Mouse (Mus musculus): Measurements from ENCODE around the gene 4930518I15Rik. TPM values are rescaled to one million over a fixed set of nuclear protein-coding genes. Genes with fewer than 3 reads are reported as not detected.
A peak's percentile ranks its signal among the peaks of the same experiment; 100 is the strongest.
"Not testable (repeated sequence)": the region's sequence is repeated elsewhere in the genome, so short reads cannot be mapped to it uniquely, and the experiment has no call there.

Gene 4930518I15Rik
- total RNA-seq, 2 experiments from 2014 or later = 1.3 to 2.7 TPM

DNA sequence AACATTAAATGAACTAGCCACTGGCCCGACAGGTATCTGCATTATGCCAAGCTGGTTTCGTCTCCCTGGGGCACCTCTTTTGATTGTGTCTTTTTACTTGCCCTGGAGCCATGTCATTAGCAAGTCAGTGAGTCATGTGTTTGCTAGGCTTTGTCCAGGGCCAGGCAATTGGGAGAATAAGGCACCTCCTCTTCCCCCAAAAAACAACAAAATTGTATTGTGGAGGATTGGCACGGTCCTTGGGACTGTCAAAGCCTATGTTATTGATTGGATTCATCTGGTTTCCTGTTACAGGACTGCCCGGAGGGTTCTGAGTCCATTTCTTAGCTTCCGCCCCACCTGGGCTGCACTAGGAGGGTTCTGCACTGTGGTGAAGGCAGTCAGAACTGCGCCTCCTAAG is 10.1 kb downstream of the 4930518I15Rik start:
- DNase-seq (ENCODE audit: low spot score in 2 of 2) = no peak

DNA sequence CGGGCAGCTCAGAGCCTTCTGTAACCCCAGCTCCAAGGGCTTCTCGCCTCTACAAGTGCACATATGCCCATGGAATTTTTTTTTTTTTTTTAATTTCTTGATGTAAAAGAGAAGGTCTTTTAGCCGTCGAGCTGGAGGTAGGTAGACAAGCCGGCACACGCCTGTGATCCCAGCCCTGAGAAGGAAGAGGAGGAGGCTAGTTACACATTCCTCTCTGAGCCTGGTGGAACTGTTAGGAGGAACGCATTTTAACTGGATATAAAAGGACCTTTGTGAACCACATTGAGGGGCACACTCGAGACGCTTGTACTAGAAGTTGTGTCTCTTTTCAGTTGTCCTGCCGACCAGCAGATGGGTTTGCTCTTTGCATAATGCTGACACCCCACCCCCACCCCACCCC is 13.0 kb downstream of the 4930518I15Rik start:
- no peak for DNase-seq (ENCODE audit: low spot score in 2 of 2)

DNA sequence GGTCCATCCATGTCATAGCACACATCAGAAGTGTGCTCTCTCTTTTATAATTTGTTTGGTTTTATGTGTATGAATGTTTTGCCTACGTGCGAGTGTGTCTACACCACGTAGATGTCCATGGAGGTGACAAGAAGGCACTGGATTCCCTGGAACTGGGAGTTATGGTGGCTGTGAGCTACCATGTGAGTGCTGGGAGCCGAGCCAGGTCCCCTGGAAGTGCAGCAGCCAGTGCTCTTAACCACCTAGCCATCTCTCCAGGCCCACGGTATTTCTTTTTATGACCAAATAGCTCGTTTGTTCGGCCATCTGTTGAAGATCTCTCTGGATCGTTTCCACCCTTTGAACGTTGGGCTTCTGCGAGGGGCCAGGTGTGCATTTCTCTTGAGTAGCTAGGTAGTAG is 14.4 kb downstream of the 4930518I15Rik start:
- no peak for DNase-seq (ENCODE audit: low spot score in 2 of 2)

DNA sequence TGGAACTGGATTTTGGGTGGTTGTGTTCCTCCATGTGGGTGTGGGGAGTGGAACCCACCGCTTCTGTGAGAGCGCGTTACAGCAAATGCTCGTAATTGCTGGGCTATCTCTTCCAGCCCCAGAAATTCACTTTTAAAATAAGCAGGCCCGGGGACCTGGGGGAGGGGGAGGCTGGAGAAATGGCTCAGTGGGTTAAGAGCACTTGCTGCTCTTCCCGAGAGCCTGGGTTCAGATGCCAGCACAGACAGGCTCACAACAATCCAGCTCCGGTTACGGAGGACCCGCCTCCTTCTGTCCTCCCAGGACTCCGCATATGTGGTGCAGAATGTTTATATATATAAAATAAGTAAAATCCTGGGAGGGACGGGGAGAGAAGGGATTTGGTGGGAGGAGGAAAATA is 15.0 kb downstream of the 4930518I15Rik start:
- DNase-seq (ENCODE audit: low spot score in 2 of 2) = no peak

DNA sequence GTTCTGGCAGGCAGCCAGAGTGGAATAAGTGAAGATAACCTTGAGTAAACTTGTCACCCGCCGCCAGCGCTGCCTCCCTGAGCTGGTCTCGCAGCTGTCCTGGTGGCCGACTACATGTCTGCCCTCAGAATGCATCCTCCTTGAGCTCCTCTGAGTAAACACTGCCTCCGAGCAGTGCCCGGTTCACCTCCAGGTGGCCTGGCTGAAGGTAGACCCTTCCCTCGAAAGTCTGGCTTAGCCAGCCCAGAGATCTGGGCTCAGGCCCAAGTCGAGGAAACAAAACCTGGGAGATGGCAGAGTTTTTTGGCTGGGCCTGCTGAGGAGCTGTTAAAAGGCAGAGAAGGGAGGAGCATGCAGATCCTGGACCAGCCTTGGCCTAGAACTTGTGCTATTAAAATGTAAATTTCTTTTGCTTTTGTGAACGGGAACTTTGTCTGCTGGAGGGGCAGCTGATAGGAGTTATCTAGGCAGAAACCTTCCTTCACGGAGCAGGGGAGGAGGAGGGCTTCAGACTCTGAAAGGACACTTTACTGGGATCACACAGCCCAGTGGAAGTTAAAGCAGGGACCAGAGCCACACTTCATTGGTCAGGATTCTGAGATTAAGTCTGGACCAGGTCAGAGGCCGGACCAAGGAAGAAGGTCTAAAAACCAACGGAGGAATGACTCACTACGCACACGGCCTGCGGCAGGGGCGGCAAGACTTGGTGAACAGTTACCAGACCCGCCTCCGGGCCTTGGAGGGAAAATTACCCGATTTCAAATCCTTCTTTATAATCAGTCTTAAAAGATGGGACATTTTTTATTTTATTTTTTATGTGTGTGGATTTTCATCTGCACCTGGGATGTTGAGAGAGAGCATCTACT is 15.7 kb downstream of the 4930518I15Rik start:
- DNase-seq (ENCODE audit: low spot score in 2 of 2) = peak in 1 of 2 experiments; percentile 56

DNA sequence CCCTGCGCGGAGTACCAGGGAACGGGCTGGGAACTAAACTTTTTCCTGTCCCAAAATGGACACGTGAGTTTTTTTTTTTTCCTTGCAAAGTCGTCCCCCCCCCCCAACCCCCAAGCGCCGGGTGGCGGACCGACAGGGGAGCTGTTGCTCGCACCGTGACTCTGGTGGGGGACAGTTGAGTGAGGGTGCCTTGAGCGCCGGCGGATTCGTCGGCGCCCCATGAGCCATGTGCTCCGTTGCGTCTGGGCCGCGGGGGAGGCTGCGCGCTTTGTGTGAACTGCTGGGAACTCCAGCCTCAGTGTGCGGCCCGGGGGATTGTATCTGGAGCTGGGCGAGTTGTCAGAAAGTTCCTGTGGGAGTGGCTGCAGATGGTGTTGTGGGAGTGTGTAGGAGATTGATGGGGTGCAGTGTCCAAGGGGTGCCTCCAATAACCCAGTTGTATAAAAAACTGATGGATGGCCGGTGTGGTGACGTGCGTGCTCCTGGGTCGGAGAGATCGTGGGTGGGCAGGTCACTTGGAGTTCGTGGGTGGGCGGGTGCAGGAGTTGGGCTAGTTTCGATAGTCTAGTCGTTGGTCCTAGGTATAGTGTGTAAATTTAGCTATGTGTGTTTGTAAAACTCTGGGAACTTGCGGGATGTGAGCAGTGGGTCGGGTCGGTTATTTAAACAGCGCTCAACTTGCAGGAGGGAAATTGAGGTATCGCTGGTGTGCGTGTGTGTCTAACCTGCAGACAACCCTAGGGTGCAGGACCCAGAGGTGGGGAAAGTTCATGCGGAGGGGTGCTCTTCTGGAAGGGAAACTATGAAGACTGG is 16.5 kb downstream of the 4930518I15Rik start:
- peak; percentile 47 to 68 for DNase-seq (ENCODE audit: low spot score in 2 of 2)

DNA sequence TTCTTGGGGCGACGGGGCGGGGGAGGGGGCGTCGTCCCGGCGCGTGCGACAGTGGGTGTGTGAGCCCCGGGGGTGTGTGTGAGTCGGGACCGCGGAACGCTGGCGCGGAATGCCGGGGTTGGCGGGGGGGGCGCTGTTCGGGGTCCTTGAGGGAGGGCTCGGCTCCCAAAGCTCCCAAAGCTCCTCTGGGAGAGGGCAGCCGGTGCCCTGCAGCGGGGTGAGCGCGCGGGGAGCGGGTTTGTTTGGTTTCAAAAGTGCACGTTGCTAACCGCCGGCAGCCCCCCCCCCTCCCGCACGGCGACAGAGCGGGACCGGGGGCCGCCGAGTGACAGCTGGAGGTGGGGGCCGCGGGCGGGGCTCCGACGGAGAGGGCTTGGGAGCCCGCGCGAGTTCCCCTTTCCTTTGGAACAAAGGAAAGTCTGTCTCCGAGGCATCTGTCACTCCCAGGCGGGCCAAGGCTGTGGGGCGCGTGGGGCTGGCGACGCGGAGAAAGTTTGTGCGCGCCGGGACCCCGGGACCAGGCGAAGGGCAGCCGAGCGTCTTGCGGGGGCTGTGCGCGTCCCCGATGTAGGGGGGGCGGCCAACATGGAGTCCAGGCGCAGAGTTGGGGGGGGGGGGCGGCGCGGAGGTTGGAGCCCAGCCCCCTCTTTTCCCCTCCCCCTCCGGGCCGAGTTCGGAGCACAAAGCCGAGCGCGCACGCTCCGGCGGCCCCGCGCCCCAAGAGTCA is 17.3 kb downstream of the 4930518I15Rik start:
- peak; percentile 49 to 50 for DNase-seq (ENCODE audit: low spot score in 2 of 2)

DNA sequence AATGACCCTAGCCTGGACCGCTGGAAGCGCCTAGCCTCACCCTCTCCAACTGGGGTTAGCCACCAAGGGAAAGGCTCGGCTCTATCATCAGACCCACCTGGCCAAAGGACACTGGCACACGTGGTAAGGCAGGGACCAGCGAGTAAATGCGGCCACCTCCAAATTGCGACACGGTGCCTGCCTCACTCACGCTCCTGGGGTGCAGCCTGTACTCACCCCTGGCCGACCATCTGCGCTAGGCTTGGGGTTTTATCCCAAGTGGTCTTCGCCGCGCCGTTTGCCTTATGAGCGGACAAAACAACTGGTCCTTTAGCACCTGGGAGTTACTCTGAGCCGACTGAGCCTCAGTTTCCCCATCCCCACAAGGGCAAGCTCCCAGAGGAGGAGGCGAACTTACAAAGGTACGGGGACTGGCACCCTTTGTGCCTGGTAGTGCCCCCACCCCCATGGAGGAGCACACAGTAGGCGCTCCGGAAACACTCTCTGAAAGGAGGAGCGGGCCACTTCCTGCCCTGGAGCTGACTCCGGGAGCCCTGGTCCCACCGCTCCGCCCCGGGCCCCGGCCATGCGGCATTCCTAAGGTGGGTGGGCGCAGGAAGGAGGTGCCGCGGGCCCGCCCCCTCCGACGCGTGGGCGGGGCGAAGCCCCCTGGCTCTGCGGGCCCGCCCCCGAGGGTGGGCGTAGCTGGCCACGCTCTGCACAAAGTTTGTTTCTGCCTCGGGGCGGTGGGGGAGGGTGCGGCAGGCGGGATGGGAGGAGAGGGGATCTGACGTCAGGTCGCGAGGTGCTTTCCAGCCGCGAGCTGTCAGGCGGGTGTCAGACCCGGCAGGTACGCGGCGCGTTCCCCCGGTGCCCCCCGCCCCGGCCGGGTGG is 18.2 kb downstream of the 4930518I15Rik start, which contains the start of gene Tgif2:
TSS of gene Tgif2 (plus strand) at position 689 of the 873 bp plus-strand sequence.
- DNase-seq (ENCODE audit: low spot score in 2 of 2) = peak; percentile 71 to 81

DNA sequence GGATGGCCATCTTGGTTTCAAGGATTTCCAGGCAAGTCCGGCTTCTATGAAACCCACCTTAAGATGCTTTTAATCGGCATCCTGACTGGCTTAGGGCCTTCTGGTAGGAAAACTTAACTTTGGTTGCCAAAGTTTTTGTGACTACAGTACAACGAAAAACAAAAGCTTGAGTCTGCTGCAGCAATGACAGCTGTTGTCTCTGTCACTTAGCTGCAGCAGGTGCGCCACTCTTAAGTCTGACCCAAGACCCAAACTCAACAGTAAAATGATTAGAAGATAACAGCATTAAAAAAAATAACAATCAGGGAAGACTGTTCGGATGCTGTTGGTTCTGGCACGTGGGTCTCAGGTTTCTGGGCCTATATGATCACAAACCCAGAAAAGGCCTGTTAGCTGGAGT is 18.9 kb downstream of the 4930518I15Rik start:
- DNase-seq (ENCODE audit: low spot score in 2 of 2) = no peak

DNA sequence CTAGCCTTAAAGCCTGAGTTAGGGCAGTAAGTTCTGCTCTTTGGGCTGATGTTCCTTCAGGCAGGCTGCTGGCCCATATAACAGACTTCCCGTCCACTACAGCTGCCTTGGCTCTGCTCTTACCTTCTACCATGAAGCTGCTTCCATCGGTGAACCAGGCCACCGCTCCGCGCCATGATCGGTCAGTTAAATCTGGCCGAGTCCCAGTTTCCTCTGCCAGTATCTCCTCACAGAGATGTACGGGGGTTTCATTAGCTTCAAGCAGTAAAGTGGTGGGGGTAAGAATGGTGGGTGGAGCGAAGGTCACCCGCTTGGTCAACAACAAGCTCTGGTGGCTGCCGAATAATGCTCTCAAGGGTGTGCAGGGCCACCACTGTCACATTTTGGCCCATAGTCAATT is 23.4 kb downstream of the 4930518I15Rik start:
- no peak for DNase-seq (ENCODE audit: low spot score in 2 of 2)

DNA sequence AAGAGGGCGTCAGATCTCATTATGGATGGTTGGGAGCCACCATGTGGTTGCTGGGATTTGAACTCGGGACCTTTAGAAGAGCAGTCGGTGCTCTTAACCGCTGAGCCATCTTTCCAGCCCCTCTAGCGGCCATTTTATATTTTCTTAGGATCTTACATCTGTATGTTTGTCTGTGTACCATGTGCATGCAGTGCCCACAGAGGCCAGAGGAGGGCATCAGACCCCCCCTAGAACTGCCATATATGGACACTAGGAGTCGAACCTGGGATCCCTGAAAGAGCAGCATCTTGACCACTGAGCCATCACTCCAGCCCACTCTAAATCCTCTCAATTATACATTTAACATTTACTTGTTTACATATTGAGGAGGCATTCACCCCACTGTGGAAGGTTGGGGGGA is 32.6 kb downstream of the 4930518I15Rik start:
- DNase-seq (ENCODE audit: low spot score in 2 of 2) = not testable (repeated sequence)

DNA sequence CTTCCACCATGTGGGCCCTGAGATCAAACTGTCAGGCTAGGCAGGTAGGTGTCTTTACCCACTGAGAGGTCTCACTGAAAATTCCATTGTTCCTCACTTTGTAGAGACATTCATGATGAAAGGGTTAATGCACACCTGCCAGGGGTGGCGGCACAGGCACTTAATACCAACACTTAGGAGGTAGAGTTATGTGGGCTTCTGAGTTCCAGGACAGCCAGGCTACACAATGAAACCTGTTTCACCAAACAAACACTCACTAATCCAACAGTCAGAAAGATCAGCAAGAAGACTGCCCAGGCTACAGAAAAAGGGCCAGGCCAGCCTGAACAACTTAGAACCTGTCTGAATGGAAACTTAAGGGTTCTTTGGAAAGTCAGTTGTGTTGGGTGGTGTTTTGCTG is 41.6 kb downstream of the 4930518I15Rik start:
- no peak for DNase-seq (ENCODE audit: low spot score in 2 of 2)

DNA sequence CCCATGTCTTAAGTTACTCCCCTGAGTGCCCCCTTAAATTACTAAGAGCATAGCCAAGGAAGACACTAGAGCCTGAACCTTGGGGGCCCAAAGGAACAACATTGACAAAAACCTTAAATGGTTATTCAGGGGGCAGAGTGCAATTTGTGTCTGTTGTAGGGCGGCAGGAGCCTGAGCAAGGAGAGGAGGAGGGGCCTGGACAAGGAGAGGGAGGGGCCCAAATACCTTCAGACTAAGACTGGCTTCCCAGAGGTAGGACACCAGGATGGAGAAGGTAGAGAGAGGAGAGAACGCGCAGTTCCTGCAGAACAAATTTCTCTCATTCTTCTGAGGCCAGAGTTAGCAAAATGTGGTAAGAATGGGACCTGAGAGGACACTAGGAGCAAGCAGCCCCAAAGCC is 42.3 kb downstream of the 4930518I15Rik start:
- no peak for DNase-seq (ENCODE audit: low spot score in 2 of 2)

DNA sequence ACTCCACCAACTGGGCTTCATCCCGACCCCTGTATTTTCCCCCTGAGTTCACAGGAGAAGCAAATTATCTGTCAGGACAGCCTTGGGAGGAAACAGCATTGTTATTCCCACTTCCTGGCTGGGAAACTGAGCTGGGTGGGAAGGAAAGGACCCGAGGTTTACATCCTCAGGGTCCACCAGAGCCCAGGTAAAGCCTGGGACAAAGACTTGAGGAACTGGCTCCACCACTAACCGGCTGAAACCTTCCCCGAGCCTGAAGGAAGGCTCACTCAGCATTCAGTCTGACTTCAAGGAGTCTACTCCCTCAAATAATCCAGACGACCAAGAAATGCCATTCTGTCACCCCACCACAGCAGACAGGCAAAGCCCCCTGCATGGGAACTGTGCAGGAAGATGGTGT is 42.9 kb downstream of the 4930518I15Rik start:
- DNase-seq (ENCODE audit: low spot score in 2 of 2) = no peak

DNA sequence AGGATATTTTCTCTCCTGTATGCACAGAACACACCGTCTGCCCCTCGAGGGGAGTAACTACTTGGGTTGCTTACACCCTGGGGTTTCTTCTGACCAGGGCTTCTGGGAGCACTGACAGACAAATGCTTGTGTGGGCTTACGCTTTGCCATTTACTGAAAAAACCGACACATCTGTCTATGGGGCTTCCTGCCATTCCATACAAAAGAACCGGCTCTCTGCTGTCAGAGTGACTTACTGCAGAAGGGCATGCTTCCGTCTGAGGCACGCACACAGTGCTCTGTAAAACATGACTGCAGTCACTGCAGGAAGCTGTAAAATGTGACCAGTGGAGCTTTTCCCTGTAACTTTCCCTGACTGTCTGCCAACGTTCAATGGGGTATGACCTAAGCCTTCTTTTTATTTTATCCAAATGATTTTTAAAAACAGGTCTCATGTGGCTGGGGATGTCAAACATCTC is 43.4 kb downstream of the 4930518I15Rik start:
- no peak for DNase-seq (ENCODE audit: low spot score in 2 of 2)

DNA sequence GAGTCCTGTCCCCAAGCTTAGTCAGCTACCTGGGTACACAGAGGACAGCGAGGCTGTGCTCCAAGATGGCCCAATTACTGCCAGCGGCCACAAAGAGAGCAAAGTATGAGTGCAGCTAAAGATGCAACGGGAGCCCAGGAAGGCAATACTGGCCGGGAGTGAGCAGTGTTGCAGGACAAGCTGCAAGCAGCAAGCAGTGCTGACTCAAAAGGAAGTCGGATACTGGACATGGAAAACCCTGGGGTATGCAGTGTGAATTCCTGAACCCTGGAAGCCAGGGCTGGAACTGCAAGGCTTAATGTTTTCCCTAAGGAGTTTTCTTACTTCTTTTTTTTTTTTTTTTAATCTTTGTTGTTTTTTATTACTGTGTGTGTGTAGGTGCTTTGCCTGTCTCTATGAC is 46.2 kb downstream of the 4930518I15Rik start:
- no peak for DNase-seq (ENCODE audit: low spot score in 2 of 2)

DNA sequence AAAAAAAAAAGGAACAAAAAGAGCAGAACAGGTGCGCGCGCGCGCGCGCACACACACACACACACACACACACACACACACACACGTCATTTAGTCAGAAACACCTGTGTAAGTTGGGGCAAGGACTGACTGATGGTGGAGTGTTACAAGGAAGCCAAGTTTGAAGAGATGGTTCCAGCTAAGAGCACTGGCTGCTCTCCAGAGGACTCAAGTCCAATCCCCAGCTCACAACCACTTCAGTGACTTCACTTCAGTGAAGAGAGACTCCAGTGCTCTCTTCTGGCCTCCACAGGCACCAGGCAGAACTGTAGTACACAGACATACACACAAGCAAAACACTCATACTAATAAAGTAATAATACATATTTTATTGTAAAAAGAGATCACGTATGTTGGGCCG is 47.0 kb downstream of the 4930518I15Rik start:
- DNase-seq (ENCODE audit: low spot score in 2 of 2) = no peak

DNA sequence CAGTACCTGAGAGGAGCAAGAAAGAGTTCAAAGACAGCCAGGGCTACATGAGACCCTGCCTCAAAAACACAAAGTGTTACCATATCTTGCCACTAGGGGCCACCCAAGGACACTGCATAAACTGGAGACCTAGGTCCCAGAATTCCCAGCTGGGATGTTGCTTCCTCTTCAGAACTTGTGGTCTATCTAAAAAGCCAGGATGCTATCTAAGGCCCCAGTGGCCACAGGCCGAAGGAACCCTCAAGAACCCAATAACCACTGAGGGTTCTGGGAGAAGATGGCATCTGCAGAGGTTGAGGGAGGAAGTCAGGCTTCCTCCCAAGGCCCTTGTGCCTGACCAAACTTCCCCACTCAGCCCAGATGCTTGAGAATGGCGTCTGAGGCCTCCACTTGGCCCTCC is 48.2 kb downstream of the 4930518I15Rik start:
- peak; percentile 50 to 68 for DNase-seq (ENCODE audit: low spot score in 2 of 2)

DNA sequence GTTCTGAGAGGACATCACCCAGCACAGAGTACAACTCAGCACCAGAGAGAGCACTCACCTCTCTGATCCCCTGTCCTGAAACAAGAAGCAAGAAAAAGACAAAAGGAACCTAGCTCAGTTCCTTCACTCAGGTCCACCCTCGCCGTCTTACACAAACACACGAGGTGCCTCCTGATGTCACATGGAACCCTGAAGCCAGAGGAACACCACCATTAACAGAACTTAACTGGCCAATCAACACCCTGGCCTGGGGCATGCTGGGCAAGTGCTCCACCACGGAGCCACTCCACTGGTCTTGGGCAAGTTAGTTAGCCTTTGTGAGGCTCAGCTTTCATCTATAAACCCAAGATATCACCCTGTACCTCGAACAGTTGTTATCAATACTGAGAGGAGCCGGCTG is 50.9 kb downstream of the 4930518I15Rik start:
- no peak for DNase-seq (ENCODE audit: low spot score in 2 of 2)

Measured in gastrocnemius, postnatal 4 days (tissue).